Mouse (Mus musculus) limb, embryonic 11.5 days (tissue): ENCODE measurements around the gene Trio. TPM values are rescaled to one million over a fixed set of nuclear protein-coding genes. Genes with fewer than 3 reads are reported as not detected.
"Not testable (repeated sequence)": the region's sequence is repeated elsewhere in the genome, so short reads cannot be mapped to it uniquely, and the experiment has no call there.

Experiments
- ATAC-seq: fragments of 200-750 bp; cut with Nextera tagmentation; 2 replicates; pipeline ENCODE4 v1.8.0; 2017; ENCODE audit warnings: low read depth; ENCODE audit not compliant: insufficient number of reproducible peaks, low FRiP score, low TSS enrichment
- DNase-seq: peaks from one replicate; pipeline ENCODE4 v3.0.0-alpha.2; 2015; ENCODE audit warnings: low spot score
- H3K27ac ChIP-seq: fragments of 300-500 bp; sonication (generic); replicated peaks from 2 replicates; pipeline ENCODE4 v1.5.1; 2014; ENCODE audit warnings: low read depth, mild to moderate bottlenecking, low read length
- H3K27me3 ChIP-seq: fragments of 300-500 bp; sonication (generic); 2 replicates; pipeline ENCODE4 v1.6.1; 2014; ENCODE audit warnings: mild to moderate bottlenecking, low read length, mixed read lengths; ENCODE audit not compliant: control insufficient read depth, insufficient read depth
- H3K36me3 ChIP-seq: fragments of 300-500 bp; sonication (generic); 2 replicates; pipeline ENCODE4 v1.6.1; 2014; ENCODE audit warnings: mild to moderate bottlenecking, low read length, moderate library complexity, mixed read lengths; ENCODE audit not compliant: control insufficient read depth, insufficient read depth
- H3K4me1 ChIP-seq: fragments of 300-500 bp; sonication (generic); 2 replicates; pipeline ENCODE4 v1.6.1; 2014; ENCODE audit warnings: low read length, mixed read lengths; ENCODE audit not compliant: control insufficient read depth, insufficient read depth
- H3K4me2 ChIP-seq: fragments of 300-500 bp; sonication (generic); 2 replicates; pipeline ENCODE4 v1.6.1; 2014; ENCODE audit warnings: low read depth, mild to moderate bottlenecking, moderate library complexity; ENCODE audit not compliant: severe bottlenecking
- H3K4me3 ChIP-seq: fragments of 300-500 bp; sonication (generic); 2 replicates; pipeline ENCODE4 v1.5.1; 2014; ENCODE audit warnings: low read depth, low read length
- H3K9ac ChIP-seq: fragments of 300-500 bp; sonication (generic); 2 replicates; pipeline ENCODE4 v1.6.1; 2014; ENCODE audit warnings: mild to moderate bottlenecking, low read length
- H3K9me3 ChIP-seq: fragments of 300-500 bp; sonication (generic); 2 replicates; pipeline ENCODE4 v1.6.1; 2016; ENCODE audit warnings: low read length; ENCODE audit not compliant: control insufficient read depth
- WGBS: fragments of 180-500 bp; shearing (Covaris S2); extraction: QIAGEN DNeasy Blood & Tissue Kit; methylation state at CpG from one replicate; pipeline ENCODE4 v1.1.7; 2014; 5-methylcytosine and 5-hydroxymethylcytosine counted together
- polyA plus RNA-seq: library from polyadenylated mRNA; unstranded; fragments of >200 nt; fragmentation: Nextera tagmentation; extraction: Ambion mirVana; gene quantifications from 2 replicates; pipeline ENCODE4 v1.2.1, GENCODE M21; 2014

The Trio gene
- polyA plus RNA-seq, 1 experiment from 2014 or later: 64.8 TPM

- Histone ChIP-seq H3K27me3 (no peaks in the 10 kb centered on the region), H3K9ac (no peak overlapping the region), H3K36me3 (peaks cover 16% of the 10 kb centered on the region; the same call in 1 of the 2 replicates), H3K4me2 (no peak overlapping the region), H3K9me3 (no peaks in the 10 kb centered on the region), H3K4me1 (no peaks in the 10 kb centered on the region), H3K27ac (no peak overlapping the region), H3K4me3 (no peak overlapping the region)
- ATAC-seq (no peak), DNase-seq (no peak)
- 94% methylated on average over 6 of the region's 6 CpGs for WGBS
Measured at GRCm38 (mm10) chr15:27831646-27832045, 194.0 kb downstream of the Trio start.

DNA sequence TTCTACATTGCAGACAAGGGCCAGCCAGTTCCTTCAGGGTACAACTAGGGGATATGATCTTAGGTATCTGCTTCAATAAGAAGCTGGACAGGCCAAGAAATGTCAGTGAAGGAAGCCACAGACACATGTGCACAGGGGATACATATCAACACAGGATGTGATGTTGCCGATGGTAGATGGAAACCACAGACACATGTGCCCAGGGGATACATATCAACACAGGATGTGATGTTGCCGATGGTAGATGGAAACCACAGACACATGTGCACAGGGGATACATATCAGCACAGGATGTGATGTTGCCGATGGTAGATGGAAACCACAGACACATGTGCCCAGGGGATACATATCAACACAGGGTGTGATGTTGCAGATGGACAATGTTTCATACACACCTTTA lies 197.8 kb downstream of the Trio start:
- not testable (repeated sequence) for H3K4me2 ChIP-seq, H3K27me3 ChIP-seq, H3K9me3 ChIP-seq, H3K4me3 ChIP-seq, H3K4me1 ChIP-seq, H3K27ac ChIP-seq, H3K9ac ChIP-seq, DNase-seq, ATAC-seq
- H3K36me3 ChIP-seq: peaks cover 20% of the 10 kb centered on the region; the same call in 1 of the 2 replicates
- 92% methylated on average over 3 of the region's 3 CpGs for WGBS

- DNase-seq (no peak), ATAC-seq (no peak)
- Histone ChIP-seq H3K9me3 (no peaks in the 10 kb centered on the region), H3K4me2 (no peak overlapping the region), H3K27me3 (no peaks in the 10 kb centered on the region), H3K9ac (no peak overlapping the region), H3K27ac (no peak overlapping the region), H3K4me1 (no peaks in the 10 kb centered on the region), H3K4me3 (no peak overlapping the region), H3K36me3 (peaks cover 20% of the 10 kb centered on the region; the same call in 1 of the 2 replicates)
- WGBS: 92% methylated on average over 4 of the region's 4 CpGs
Measured at GRCm38 (mm10) chr15:27826886-27827285, 198.8 kb downstream of the Trio start.

DNA sequence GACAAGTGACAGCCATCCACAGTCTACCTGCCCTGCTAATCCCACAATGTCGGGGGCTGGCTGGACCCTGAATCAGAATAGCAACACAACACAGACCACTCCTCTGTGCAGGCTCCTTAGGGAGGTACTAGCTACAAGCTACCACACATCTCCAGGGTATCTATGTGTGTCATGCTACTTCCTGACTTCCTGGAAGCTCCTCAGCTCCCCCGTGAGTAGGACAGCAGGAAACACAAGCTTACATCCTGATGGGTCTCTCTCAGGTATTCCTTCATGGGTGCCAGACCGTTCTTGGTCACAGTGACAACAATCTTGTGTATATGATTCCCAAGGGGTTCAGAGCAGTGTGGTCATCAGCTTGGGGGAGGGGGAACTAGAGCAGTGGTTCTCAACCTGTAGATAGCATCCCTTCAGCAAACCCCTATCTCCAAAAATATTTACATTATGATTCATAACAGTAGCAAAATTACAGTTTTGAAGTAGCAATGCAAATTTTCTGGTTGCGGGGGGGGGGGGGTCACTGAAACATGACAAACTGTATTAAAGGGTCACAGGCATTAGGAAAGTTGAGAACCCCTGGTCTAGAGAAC lies 199.5 kb downstream of the Trio start:
- H3K4me3 ChIP-seq: no peak overlapping the region
- H3K9ac ChIP-seq: no peak overlapping the region
- no peak for DNase-seq
- no peaks in the 10 kb centered on the region for H3K4me1 ChIP-seq
- 90% methylated on average over 4 of the region's 4 CpGs for WGBS
- ATAC-seq: no peak
- H3K27ac ChIP-seq: no peak overlapping the region
- H3K27me3 ChIP-seq: no peaks in the 10 kb centered on the region
- H3K9me3 ChIP-seq: no peaks in the 10 kb centered on the region
- H3K4me2 ChIP-seq: no peak overlapping the region
- H3K36me3 ChIP-seq: peaks cover 15% of the 10 kb centered on the region; the same call in 1 of the 2 replicates

DNA sequence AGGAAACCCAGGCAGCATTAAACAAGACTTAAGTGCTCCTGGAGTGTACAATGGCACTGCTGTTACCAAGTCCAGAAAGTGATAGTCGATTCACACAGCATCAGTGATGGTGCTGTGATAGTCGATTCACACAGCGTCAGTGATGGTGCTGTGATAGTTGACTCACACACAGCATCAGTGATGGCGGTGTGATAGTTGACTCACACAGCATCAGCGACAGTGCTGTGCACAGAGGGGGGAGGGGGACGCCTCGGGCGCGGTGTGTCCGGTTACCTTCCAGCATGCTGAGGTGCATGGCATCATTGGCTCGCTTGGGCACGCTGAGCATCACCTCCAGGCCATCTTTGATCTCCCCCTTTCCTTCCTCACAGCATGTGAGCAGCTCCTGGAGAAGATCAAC lies 200.3 kb downstream of the Trio start:
- Histone ChIP-seq H3K4me1 (no peaks in the 10 kb centered on the region), H3K27me3 (no peaks in the 10 kb centered on the region), H3K4me3 (no peak overlapping the region), H3K27ac (no peak overlapping the region), H3K9me3 (no peaks in the 10 kb centered on the region), H3K4me2 (no peak overlapping the region), H3K9ac (no peak overlapping the region), H3K36me3 (peaks cover 12% of the 10 kb centered on the region; the same call in 1 of the 2 replicates)
- DNase-seq (no peak), ATAC-seq (no peak)
- 94% methylated on average over 12 of the region's 12 CpGs for WGBS

GRCm38 (mm10) chr15:27823581-27823980 lies 202.1 kb downstream of the Trio start:
- no peak overlapping the region for H3K27ac ChIP-seq
- WGBS: 84% methylated on average over 4 of the region's 4 CpGs

DNA sequence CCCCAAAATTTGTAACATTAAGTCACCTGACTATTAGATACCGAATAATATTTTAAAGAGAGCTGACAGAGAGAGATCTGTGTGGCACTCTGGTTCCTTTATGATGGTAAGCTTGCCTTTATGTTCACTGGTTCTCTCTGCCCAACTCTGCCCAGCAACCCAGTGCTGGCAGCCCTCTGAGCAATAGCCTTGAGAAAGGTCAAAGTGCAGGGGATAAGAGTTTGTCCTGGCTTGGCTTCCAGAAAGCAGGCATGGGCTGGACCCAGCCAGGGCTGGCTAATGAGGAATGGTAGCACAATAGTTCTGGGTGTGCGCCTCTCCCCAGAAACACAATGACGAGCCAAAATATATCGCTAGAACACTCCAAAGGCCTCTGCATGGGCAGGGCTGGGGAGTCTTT lies 203.2 kb downstream of the Trio start:
- Histone ChIP-seq H3K9me3 (no peaks in the 10 kb centered on the region), H3K4me3 (no peak overlapping the region), H3K36me3 (peaks cover 5% of the 10 kb centered on the region; the same call in 1 of the 2 replicates), H3K27me3 (no peaks in the 10 kb centered on the region), H3K27ac (no peak overlapping the region), H3K4me1 (peaks cover 5% of the 10 kb centered on the region), H3K4me2 (no peak overlapping the region), H3K9ac (no peak overlapping the region)
- DNase-seq: no peak
- no peak for ATAC-seq
- 93% methylated on average over 4 of the region's 4 CpGs for WGBS

More at GRCm38 (mm10) chr15:27823581-27823980, 202.1 kb downstream of the Trio start:
- no peak overlapping the region for H3K4me2 ChIP-seq
- DNase-seq (peak; percentile 40), ATAC-seq (no peak)
- no peak overlapping the region for H3K4me3 ChIP-seq
- H3K9ac ChIP-seq: no peak overlapping the region
- no peaks in the 10 kb centered on the region for H3K4me1 ChIP-seq
- H3K9me3 ChIP-seq: no peaks in the 10 kb centered on the region
- peaks cover 8% of the 10 kb centered on the region; the same call in 1 of the 2 replicates for H3K36me3 ChIP-seq
- H3K27me3 ChIP-seq: no peaks in the 10 kb centered on the region

DNA sequence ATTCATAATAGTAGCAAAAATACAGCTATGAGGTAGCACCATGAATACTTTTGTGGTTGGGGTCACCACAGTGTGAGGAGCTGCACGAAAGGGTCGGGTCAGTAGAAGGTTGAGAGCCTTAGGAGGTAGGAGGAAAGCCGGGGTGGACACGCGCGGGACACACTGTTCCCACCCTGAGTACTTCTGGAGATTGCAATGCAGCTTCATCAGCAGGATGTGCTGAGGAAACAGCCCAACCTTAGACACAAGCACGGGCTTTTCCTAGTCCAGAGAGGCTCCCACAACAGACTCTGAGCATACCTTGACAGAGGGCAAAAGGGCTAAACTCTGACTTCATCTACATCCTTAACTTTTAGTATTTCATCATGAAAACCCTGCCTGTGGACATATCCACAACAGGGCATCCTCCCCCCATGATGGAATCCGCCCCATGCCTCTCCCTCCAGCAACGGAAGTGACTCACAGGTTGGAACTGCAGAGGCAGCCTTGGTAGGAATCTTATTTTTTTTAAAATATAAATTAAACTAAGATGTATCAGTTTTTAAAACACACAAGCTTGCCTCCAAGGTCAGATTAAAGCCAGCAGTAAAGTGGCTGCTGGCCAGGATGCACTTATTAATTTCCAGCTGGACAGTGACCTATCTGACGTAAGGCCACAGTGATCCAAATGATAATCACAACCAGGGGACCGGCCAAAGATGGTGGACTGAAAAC lies 203.8 kb downstream of the Trio start:
- peaks cover 5% of the 10 kb centered on the region for H3K4me1 ChIP-seq
- no peak overlapping the region for H3K4me3 ChIP-seq
- no peak for ATAC-seq
- H3K9me3 ChIP-seq: no peaks in the 10 kb centered on the region
- H3K27ac ChIP-seq: no peak overlapping the region
- no peak overlapping the region for H3K4me2 ChIP-seq
- H3K27me3 ChIP-seq: no peaks in the 10 kb centered on the region
- H3K9ac ChIP-seq: no peak overlapping the region
- DNase-seq: no peak
- peaks cover 4% of the 10 kb centered on the region; the same call in 1 of the 2 replicates for H3K36me3 ChIP-seq
- 94% methylated on average over 11 of the region's 11 CpGs for WGBS
